Mouse (Mus musculus): ENCODE measurements at regions not wholly inside any gene's neighbourhood (a gene's known extent, or its start where the extent isn't known, plus 50 kb on each side); places are given as distances from the start of the nearest gene placed in this dataset.

GRCm38 (mm10) chrX:167130601-167131000 lies 78.5 kb downstream of the Tmsb4x start:
- Histone ChIP-seq H3K4me1 (ENCODE audit: control insufficient read depth, insufficient read depth, low read length) (no peaks in the 10 kb centered on the region), H3K36me3 (ENCODE audit: control insufficient read depth, insufficient read depth, low read length) (no peaks in the 10 kb centered on the region), H3K9ac (ENCODE audit: low read length) (no peak overlapping the region), H3K4me2 (no peak overlapping the region), H3K27me3 (ENCODE audit: control insufficient read depth, insufficient read depth, low read length) (peaks cover 8% of the 10 kb centered on the region; the same call in 1 of the 2 replicates), H3K4me3 (ENCODE audit: low read depth, low read length) (no peak overlapping the region), H3K9me3 (ENCODE audit: control insufficient read depth, low read length) (no peaks in the 10 kb centered on the region), H3K27ac (ENCODE audit: low read depth, low read length) (no peak overlapping the region)
- DNase-seq (ENCODE audit: low spot score, missing footprints), result no peak
- 89% methylated on average over 5 of the region's 5 CpGs for WGBS
- no peak for ATAC-seq (ENCODE audit: low FRiP score)

- Histone ChIP-seq H3K36me3 (ENCODE audit: control insufficient read depth, insufficient read depth, low read length) (no peaks in the 10 kb centered on the region), H3K4me3 (ENCODE audit: low read depth, low read length) (no peak overlapping the region), H3K9me3 (ENCODE audit: control insufficient read depth, low read length) (no peaks in the 10 kb centered on the region), H3K9ac (ENCODE audit: low read length) (no peak overlapping the region), H3K4me1 (ENCODE audit: control insufficient read depth, insufficient read depth, low read length) (no peaks in the 10 kb centered on the region), H3K4me2 (no peak overlapping the region), H3K27ac (ENCODE audit: low read depth, low read length) (no peak overlapping the region), H3K27me3 (ENCODE audit: control insufficient read depth, insufficient read depth, low read length) (peaks cover 23% of the 10 kb centered on the region)
- 90% methylated on average over 4 of the region's 4 CpGs for WGBS
- no peak for ATAC-seq (ENCODE audit: low FRiP score)
- no peak for DNase-seq (ENCODE audit: low spot score, missing footprints)
Measured at GRCm38 (mm10) chrX:167119288-167119687, 89.8 kb downstream of the Tmsb4x start.

- no peak for DNase-seq (ENCODE audit: low spot score, missing footprints)
Measured at GRCm38 (mm10) chrX:167115096-167115495, 94.0 kb downstream of the Tmsb4x start.

GRCm38 (mm10) chrX:167111059-167111871 lies 97.8 kb downstream of the Tmsb4x start:
- H3K9ac ChIP-seq (ENCODE audit: low read length), result no peak overlapping the region
- ATAC-seq (ENCODE audit: low FRiP score) (no peak), DNase-seq (ENCODE audit: low spot score, missing footprints) (no peak)
- peaks cover 31% of the 10 kb centered on the region for H3K27me3 ChIP-seq (ENCODE audit: control insufficient read depth, insufficient read depth, low read length)
- H3K4me2 ChIP-seq, result no peak overlapping the region
- H3K4me3 ChIP-seq (ENCODE audit: low read depth, low read length), result no peak overlapping the region
- no peaks in the 10 kb centered on the region for H3K36me3 ChIP-seq (ENCODE audit: control insufficient read depth, insufficient read depth, low read length)
- 83% methylated on average over 7 of the region's 7 CpGs for WGBS
- H3K4me1 ChIP-seq (ENCODE audit: control insufficient read depth, insufficient read depth, low read length), result no peaks in the 10 kb centered on the region
- H3K9me3 ChIP-seq (ENCODE audit: control insufficient read depth, low read length), result no peaks in the 10 kb centered on the region
- no peak overlapping the region for H3K27ac ChIP-seq (ENCODE audit: low read depth, low read length)

More at GRCm38 (mm10) chrX:167115096-167115495, 94.0 kb downstream of the Tmsb4x start:
- Histone ChIP-seq H3K4me1 (ENCODE audit: control insufficient read depth, insufficient read depth, low read length) (no peaks in the 10 kb centered on the region), H3K9ac (ENCODE audit: low read length) (no peak overlapping the region), H3K36me3 (ENCODE audit: control insufficient read depth, insufficient read depth, low read length) (no peaks in the 10 kb centered on the region), H3K27ac (ENCODE audit: low read depth, low read length) (no peak overlapping the region), H3K9me3 (ENCODE audit: control insufficient read depth, low read length) (no peaks in the 10 kb centered on the region), H3K4me3 (ENCODE audit: low read depth, low read length) (no peak overlapping the region), H3K4me2 (no peak overlapping the region), H3K27me3 (ENCODE audit: control insufficient read depth, insufficient read depth, low read length) (peaks cover 28% of the 10 kb centered on the region)
- no peak for ATAC-seq (ENCODE audit: low FRiP score)
- 85% methylated on average over 1 of the region's 1 CpGs for WGBS

- DNase-seq (ENCODE audit: low spot score, missing footprints), result no peak
- 84% methylated on average over 6 of the region's 6 CpGs for WGBS
- no peak overlapping the region for H3K4me3 ChIP-seq (ENCODE audit: low read depth, low read length)
- no peak for ATAC-seq (ENCODE audit: low FRiP score)
- H3K9me3 ChIP-seq (ENCODE audit: control insufficient read depth, low read length), result no peaks in the 10 kb centered on the region
- peaks cover 30% of the 10 kb centered on the region for H3K27me3 ChIP-seq (ENCODE audit: control insufficient read depth, insufficient read depth, low read length)
- H3K36me3 ChIP-seq (ENCODE audit: control insufficient read depth, insufficient read depth, low read length), result no peaks in the 10 kb centered on the region
- no peak overlapping the region for H3K9ac ChIP-seq (ENCODE audit: low read length)
- H3K4me1 ChIP-seq (ENCODE audit: control insufficient read depth, insufficient read depth, low read length), result peaks cover 8% of the 10 kb centered on the region; the same call in 1 of the 2 replicates
- H3K4me2 ChIP-seq, result no peak overlapping the region
- H3K27ac ChIP-seq (ENCODE audit: low read depth, low read length), result no peak overlapping the region
Measured at GRCm38 (mm10) chrX:167108356-167108755, 100.8 kb downstream of the Tmsb4x start.

GRCm38 (mm10) chrX:167107469-167107868 lies 101.6 kb downstream of the Tmsb4x start:
- Histone ChIP-seq H3K4me2 (no peak overlapping the region), H3K27ac (ENCODE audit: low read depth, low read length) (no peak overlapping the region), H3K27me3 (ENCODE audit: control insufficient read depth, insufficient read depth, low read length) (peaks cover 33% of the 10 kb centered on the region), H3K36me3 (ENCODE audit: control insufficient read depth, insufficient read depth, low read length) (no peaks in the 10 kb centered on the region), H3K4me3 (ENCODE audit: low read depth, low read length) (no peak overlapping the region), H3K9me3 (ENCODE audit: control insufficient read depth, low read length) (no peaks in the 10 kb centered on the region), H3K9ac (ENCODE audit: low read length) (no peak overlapping the region), H3K4me1 (ENCODE audit: control insufficient read depth, insufficient read depth, low read length) (peaks cover 8% of the 10 kb centered on the region; the same call in 1 of the 2 replicates)
- WGBS, result 80% methylated on average over 4 of the region's 4 CpGs
- ATAC-seq (ENCODE audit: low FRiP score) (no peak), DNase-seq (ENCODE audit: low spot score, missing footprints) (no peak)

- Histone ChIP-seq H3K27me3 (ENCODE audit: control insufficient read depth, insufficient read depth, low read length) (peaks cover 33% of the 10 kb centered on the region), H3K4me3 (ENCODE audit: low read depth, low read length) (no peak overlapping the region), H3K4me1 (ENCODE audit: control insufficient read depth, insufficient read depth, low read length) (peaks cover 8% of the 10 kb centered on the region; the same call in 1 of the 2 replicates), H3K36me3 (ENCODE audit: control insufficient read depth, insufficient read depth, low read length) (no peaks in the 10 kb centered on the region), H3K9me3 (ENCODE audit: control insufficient read depth, low read length) (no peaks in the 10 kb centered on the region), H3K9ac (ENCODE audit: low read length) (no peak overlapping the region), H3K27ac (ENCODE audit: low read depth, low read length) (peak overlapping the region; percentile 35; the same call in 1 of the 2 replicates), H3K4me2 (peak overlapping the region; percentile 11; the same call in 1 of the 2 replicates)
- no peak for DNase-seq (ENCODE audit: low spot score, missing footprints)
- peak; percentile 74 for ATAC-seq (ENCODE audit: low FRiP score)
- 31% methylated on average over 11 of the region's 11 CpGs for WGBS
Measured at GRCm38 (mm10) chrX:167105931-167106417, 103.1 kb downstream of the Tmsb4x start.

GRCm38 (mm10) chrX:167105354-167105753 lies 103.8 kb downstream of the Tmsb4x start:
- DNase-seq (ENCODE audit: low spot score, missing footprints) (no peak), ATAC-seq (ENCODE audit: low FRiP score) (peak; percentile 40; the same call in 1 of the 2 replicates)
- Histone ChIP-seq H3K36me3 (ENCODE audit: control insufficient read depth, insufficient read depth, low read length) (no peaks in the 10 kb centered on the region), H3K9ac (ENCODE audit: low read length) (no peak overlapping the region), H3K4me2 (no peak overlapping the region), H3K4me1 (ENCODE audit: control insufficient read depth, insufficient read depth, low read length) (peaks cover 8% of the 10 kb centered on the region; the same call in 1 of the 2 replicates), H3K27me3 (ENCODE audit: control insufficient read depth, insufficient read depth, low read length) (peaks cover 30% of the 10 kb centered on the region), H3K27ac (ENCODE audit: low read depth, low read length) (no peak overlapping the region), H3K4me3 (ENCODE audit: low read depth, low read length) (no peak overlapping the region), H3K9me3 (ENCODE audit: control insufficient read depth, low read length) (no peaks in the 10 kb centered on the region)
- 55% methylated on average over 4 of the region's 4 CpGs for WGBS

- ATAC-seq (ENCODE audit: low FRiP score), result 0 out of 2 replicates have a peak, but pooled peaks have one; percentile 10
- peaks cover 31% of the 10 kb centered on the region for H3K27me3 ChIP-seq (ENCODE audit: control insufficient read depth, insufficient read depth, low read length)
- peak overlapping the region; percentile 40; the same call in 1 of the 2 replicates for H3K27ac ChIP-seq (ENCODE audit: low read depth, low read length)
- no peaks in the 10 kb centered on the region for H3K9me3 ChIP-seq (ENCODE audit: control insufficient read depth, low read length)
- DNase-seq (ENCODE audit: low spot score, missing footprints), result no peak
- H3K4me3 ChIP-seq (ENCODE audit: low read depth, low read length), result no peak overlapping the region
- WGBS, result 50% methylated on average over 4 of the region's 4 CpGs
- H3K4me2 ChIP-seq, result no peak overlapping the region
- no peaks in the 10 kb centered on the region for H3K36me3 ChIP-seq (ENCODE audit: control insufficient read depth, insufficient read depth, low read length)
- H3K9ac ChIP-seq (ENCODE audit: low read length), result no peak overlapping the region
- peaks cover 8% of the 10 kb centered on the region; the same call in 1 of the 2 replicates for H3K4me1 ChIP-seq (ENCODE audit: control insufficient read depth, insufficient read depth, low read length)
Measured at GRCm38 (mm10) chrX:167104247-167104621, 104.9 kb downstream of the Tmsb4x start.
